Mouse (Mus musculus): ENCODE measurements around the gene Thap12.

DNA sequence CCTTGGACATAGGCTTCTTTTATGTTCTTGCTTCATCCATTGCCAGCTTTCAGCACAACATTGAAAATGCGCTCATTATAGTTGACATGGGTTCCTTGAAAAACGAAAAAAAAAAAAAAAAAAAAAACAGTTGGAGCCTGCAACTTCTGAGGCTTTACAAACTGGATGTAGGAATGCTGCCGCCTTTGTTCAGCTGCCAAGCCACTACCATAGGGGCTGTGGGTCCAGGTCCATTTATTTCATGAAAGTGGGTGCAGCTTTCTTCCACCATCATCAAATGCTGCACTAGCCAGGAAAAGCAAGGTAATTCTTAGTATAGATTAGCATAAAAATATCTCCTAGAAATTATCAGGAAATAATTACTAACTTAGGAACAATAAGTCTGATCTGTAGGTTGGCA, 17.8 kb downstream of the Thap12 start:
- TF ChIP-seq EP300 (IDR thresholded peaks at IDR 0.05; ENCODE audit: low read depth): no peak
- TF ChIP-seq CTCF (IDR thresholded peaks at IDR 0.05; ENCODE audit: low read depth): no peak
